19 mouse cellular contexts compared by ENCODE assay signal in genomic region chr2:121522006-121522405, GRCm38 (mm10). TPM values are rescaled to one million over a fixed set of nuclear protein-coding genes. Genes with fewer than 3 reads are reported as not detected.
DNase-seq lines count a peak whose midpoint lies in the region; ATAC-seq and TF ChIP-seq lines count a peak whose summit lies in the region.
"Had no signal": no experiment of that assay in that cellular context is flagged by ENCODE, and none has a peak within 500 bp of the region (broad histone marks: within the 10 kb centered on the region; RNA-seq: fewer than 3 reads in every experiment).

No protein-coding gene starts in this region.

- no peaks in the 10 kb centered on the region for H3K27me3 ChIP-seq in G1E (ENCODE audit: insufficient read depth, low read length)
- no peaks in the 10 kb centered on the region for H3K27me3 ChIP-seq in hindbrain, embryonic 16.5 days (replicated peaks; ENCODE audit: control insufficient read depth, insufficient read depth, low read length)
- H3K27me3 ChIP-seq: forebrain, embryonic 12.5 days; liver, embryonic 13.5 days; lung, embryonic 15.5 days had no signal

- TF ChIP-seq CTCF in G1E (IDR thresholded peaks at IDR 0.05; ENCODE audit: low read depth, low read length) = no peak

- no peak overlapping the region for H3K27ac ChIP-seq in hindbrain, embryonic 16.5 days (ENCODE audit: low read depth, low read length)
- H3K27ac ChIP-seq: forebrain, embryonic 12.5 days; heart, adult 2 months; liver, embryonic 13.5 days; lung, embryonic 15.5 days; macrophage had no signal

- ATAC-seq in G1E (ENCODE audit: extremely low read depth, insufficient number of reproducible peaks, low FRiP score, poor library complexity, severe bottlenecking) = 0 out of 2 replicates have a peak, but pooled peaks have one; percentile 15
- no peak for ATAC-seq in hindbrain, embryonic 16.5 days
- ATAC-seq: midbrain, embryonic 16.5 days had no signal

- H3K4me2 ChIP-seq in hindbrain, embryonic 16.5 days (ENCODE audit: low read length) = no peak overlapping the region
- H3K4me2 ChIP-seq: forebrain, embryonic 12.5 days; liver, embryonic 13.5 days; lung, embryonic 15.5 days had no signal

- WGBS in hindbrain, embryonic 16.5 days = 89% methylated on average over 2 of the region's 2 CpGs

- no peaks in the 10 kb centered on the region for H3K9me3 ChIP-seq in G1E (replicated peaks)
- no peaks in the 10 kb centered on the region for H3K9me3 ChIP-seq in hindbrain, embryonic 16.5 days (ENCODE audit: control insufficient read depth, low read length)
- H3K9me3 ChIP-seq: forebrain, embryonic 12.5 days; liver, embryonic 13.5 days; lung, embryonic 15.5 days had no signal

- peaks cover 62% of the 10 kb centered on the region for H3K36me3 ChIP-seq in G1E (replicated peaks)
- H3K36me3 ChIP-seq in hindbrain, embryonic 16.5 days (ENCODE audit: control insufficient read depth, insufficient read depth, low read length) = no peaks in the 10 kb centered on the region

- no peak overlapping the region for H3K4me3 ChIP-seq in G1E (ENCODE audit: low read depth, low read length)
- no peak overlapping the region for H3K4me3 ChIP-seq in hindbrain, embryonic 16.5 days (ENCODE audit: low read length)
- H3K4me3 ChIP-seq: forebrain, embryonic 12.5 days; heart, adult 2 months; liver, embryonic 13.5 days; lung, embryonic 15.5 days had no signal

- peak; percentile 46 to 61 for DNase-seq in left cerebral cortex, adult 18-20 months (ENCODE audit: low spot score in 2 of 2)
- no peak for DNase-seq in left cerebral cortex, adult 11 months (ENCODE audit: low spot score)
- peak; percentile 12 for DNase-seq in G1E (ENCODE audit: low spot score)
- DNase-seq in c-Kit-positive CD71-positive TER-119-negative erythroid progenitor cells, embryonic 14.5 days (ENCODE audit: low read depth) = peak; percentile 45
- peak; percentile 24 to 68 for DNase-seq in right cerebral cortex, postnatal 36 days (ENCODE audit: low spot score in 2 of 2)
- DNase-seq in embryo, embryonic 11 days = no peak
- DNase-seq: adrenal gland, postnatal 14 days; B cell, adult 2 months; cerebellum, adult 9-11 months; gastrocnemius, postnatal 14 days; heart, adult 2 months; kidney, adult 9 months; kidney, postnatal 36 days; liver, embryonic 13.5 days had no signal

- peaks cover 13% of the 10 kb centered on the region for H3K4me1 ChIP-seq in G1E (ENCODE audit: insufficient read depth, low read depth, low read length)
- no peaks in the 10 kb centered on the region for H3K4me1 ChIP-seq in hindbrain, embryonic 16.5 days (ENCODE audit: control insufficient read depth, insufficient read depth, low read depth, low read length)
- H3K4me1 ChIP-seq: forebrain, embryonic 12.5 days; liver, embryonic 13.5 days; lung, embryonic 15.5 days had no signal

- H3K9ac ChIP-seq in hindbrain, embryonic 16.5 days (ENCODE audit: low read depth, low read length) = no peak overlapping the region
- H3K9ac ChIP-seq: forebrain, embryonic 12.5 days; liver, embryonic 13.5 days; lung, embryonic 15.5 days had no signal

RNA-seq across cellular contexts. Expression of gene Wdr76, which starts 15.5 kb away (rescaled TPM):
- total RNA-seq in left cerebral cortex, adult 18-20 months (2021) = 1 to 10 TPM; 4.2 to 4.7 TPM
- total RNA-seq in G1E (2014; fragmentation: Nextera tagmentation) (58.6 and 68.8 TPM in 2 replicates), G1E (2017) (50.5 and 56.5 TPM in 2 replicates)
- 1.9 and 2.7 TPM in 2 replicates for polyA plus RNA-seq in G1E (2012)
- polyA plus RNA-seq in hindbrain, embryonic 16.5 days (2015; fragmentation: Nextera tagmentation; extraction: Ambion mirVana) = 3.2 TPM in 2 replicates

RNA-seq across cellular contexts. Expression of gene Mfap1a, which starts 15.5 kb away (rescaled TPM):
- 10 to 100 TPM; 27.9 to 34.0 TPM for total RNA-seq in left cerebral cortex, adult 18-20 months (2021)
- total RNA-seq in G1E (2014; fragmentation: Nextera tagmentation) (32.5 and 34.1 TPM in 2 replicates), G1E (2017) (54.2 and 57.1 TPM in 2 replicates)
- polyA plus RNA-seq in G1E (2012) = 6.7 and 11.1 TPM in 2 replicates
- 28.4 and 28.6 TPM in 2 replicates for polyA plus RNA-seq in hindbrain, embryonic 16.5 days (2015; fragmentation: Nextera tagmentation; extraction: Ambion mirVana)

RNA-seq across cellular contexts. Expression of gene Mfap1b, which starts 48.1 kb away (rescaled TPM):
- total RNA-seq in left cerebral cortex, adult 18-20 months (2021) = 10 to 100 TPM; 41.6 to 45.0 TPM
- total RNA-seq in G1E (2014; fragmentation: Nextera tagmentation) (36.4 and 42.6 TPM in 2 replicates), G1E (2017) (21.7 and 29.2 TPM in 2 replicates)
- polyA plus RNA-seq in G1E (2012) = 2.5 and 5.3 TPM in 2 replicates
- 68.2 and 71.2 TPM in 2 replicates for polyA plus RNA-seq in hindbrain, embryonic 16.5 days (2015; fragmentation: Nextera tagmentation; extraction: Ambion mirVana)

Comparison
In these comparisons a context has a peak if more than half of its experiments do, and no peak if none do; other contexts are left out.
1. DNase-seq: peak in left cerebral cortex, adult 18-20 months (2 of 2), G1E (single experiment), c-Kit-positive CD71-positive TER-119-negative erythroid progenitor cells, embryonic 14.5 days (single experiment) and right cerebral cortex, postnatal 36 days (2 of 2); none in left cerebral cortex, adult 11 months (single experiment) and embryo, embryonic 11 days (single experiment).
2. RNA of gene Wdr76, which starts 15.5 kb away (total RNA-seq): 50.5 to 68.8 TPM in G1E; 4.2 to 4.7 TPM in left cerebral cortex, adult 18-20 months; every median in the first group is over 4 times any median in the second.